Mouse (Mus musculus) hindbrain, embryonic 16.5 days (tissue): ENCODE results near the gene Etv2. TPM values are rescaled to one million over a fixed set of nuclear protein-coding genes. Genes with fewer than 3 reads are reported as not detected.
A peak's percentile ranks its signal among the peaks of the same experiment; 100 is the strongest.

ENCODE experiments used
- ATAC-seq: fragments of 200-750 bp; cut with Nextera tagmentation; 2 replicates; pipeline ENCODE4 v1.8.0; 2017; ENCODE audit warnings: moderate TSS enrichment, moderate library complexity
- H3K27ac ChIP-seq: fragments of 300-500 bp; sonication (generic); 2 replicates; pipeline ENCODE4 v1.5.1; 2014; ENCODE audit warnings: low read depth, mild to moderate bottlenecking, control low read depth, low read length, moderate library complexity
- H3K27me3 ChIP-seq: fragments of 300-500 bp; sonication (generic); replicated peaks from 2 replicates; pipeline ENCODE4 v1.6.1; 2014; ENCODE audit warnings: low read length; ENCODE audit not compliant: control insufficient read depth, insufficient read depth
- H3K36me3 ChIP-seq: fragments of 300-500 bp; sonication (generic); 2 replicates; pipeline ENCODE4 v1.6.1; 2014; ENCODE audit warnings: mild to moderate bottlenecking, low read length, moderate library complexity, mixed read lengths; ENCODE audit not compliant: control insufficient read depth, insufficient read depth
- H3K4me1 ChIP-seq: fragments of 300-500 bp; sonication (generic); 2 replicates; pipeline ENCODE4 v1.6.1; 2014; ENCODE audit warnings: low read depth, low read length; ENCODE audit not compliant: control insufficient read depth, insufficient read depth
- H3K4me2 ChIP-seq: fragments of 300-500 bp; sonication (generic); 2 replicates; pipeline ENCODE4 v1.6.1; 2014; ENCODE audit warnings: mild to moderate bottlenecking, low read length, control low read depth, moderate library complexity
- H3K4me3 ChIP-seq: fragments of 300-500 bp; sonication (generic); 2 replicates; pipeline ENCODE4 v1.5.1; 2014; ENCODE audit warnings: mild to moderate bottlenecking, low read length, control low read depth, moderate library complexity
- H3K9ac ChIP-seq: fragments of 300-500 bp; sonication (generic); 2 replicates; pipeline ENCODE4 v1.6.1; 2014; ENCODE audit warnings: low read depth, mild to moderate bottlenecking, control low read depth, low read length, moderate library complexity
- H3K9me3 ChIP-seq: fragments of 300-500 bp; sonication (generic); 2 replicates; pipeline ENCODE4 v1.6.1; 2014; ENCODE audit warnings: mild to moderate bottlenecking, low read length, moderate library complexity; ENCODE audit not compliant: control insufficient read depth
- WGBS: fragments of 180-500 bp; shearing (Covaris S2); extraction: QIAGEN DNeasy Blood & Tissue Kit; methylation state at CpG from one replicate; pipeline ENCODE4 v1.1.7; 2014; 5-methylcytosine and 5-hydroxymethylcytosine counted together
- polyA plus RNA-seq: library from polyadenylated mRNA; unstranded; fragments of >200 nt; fragmentation: Nextera tagmentation; extraction: Ambion mirVana; gene quantifications from 2 replicates; pipeline ENCODE4 v1.2.1, GENCODE M21; 2015

Gene Etv2
- not detected in 2 replicates for polyA plus RNA-seq

DNA sequence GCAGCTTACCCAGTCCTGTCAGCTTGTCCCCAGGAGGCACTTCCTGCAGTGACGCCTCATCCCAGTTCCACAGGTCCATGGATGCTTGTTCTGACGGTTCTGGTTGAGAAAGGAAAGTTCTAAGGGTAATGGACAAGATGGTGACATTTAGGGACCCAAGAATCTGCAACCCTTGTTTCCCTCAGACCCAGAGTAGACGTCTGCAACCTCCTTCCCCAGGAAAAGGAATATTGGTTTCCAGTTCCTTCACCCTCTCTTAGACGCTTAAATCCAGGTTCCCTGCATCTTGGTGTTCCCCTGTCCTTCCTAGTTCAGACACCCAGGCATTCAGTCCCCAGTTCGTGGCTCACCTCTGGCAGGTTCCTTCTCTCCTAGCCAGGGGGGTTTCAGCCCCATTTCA, at the start of gene Etv2:
Etv2 (minus strand) TSS at position 101 of the 400 bp plus-strand sequence.
- no peak for ATAC-seq
- WGBS, result 1% methylated on average over 5 of the region's 5 CpGs
- Histone ChIP-seq H3K27me3 (peaks cover 45% of the 10 kb centered on the region), H3K9ac (no peak within 1 kb of the TSS), H3K4me1 (peaks cover 3% of the 10 kb centered on the region; the same call in 1 of the 2 replicates), H3K4me3 (no peak within 1 kb of the TSS), H3K36me3 (peaks cover 7% of the 10 kb centered on the region), H3K9me3 (no peaks in the 10 kb centered on the region), H3K27ac (no peak within 1 kb of the TSS), H3K4me2 (peak within 1 kb of the TSS; percentile 18; the same call in 1 of the 2 replicates)

DNA sequence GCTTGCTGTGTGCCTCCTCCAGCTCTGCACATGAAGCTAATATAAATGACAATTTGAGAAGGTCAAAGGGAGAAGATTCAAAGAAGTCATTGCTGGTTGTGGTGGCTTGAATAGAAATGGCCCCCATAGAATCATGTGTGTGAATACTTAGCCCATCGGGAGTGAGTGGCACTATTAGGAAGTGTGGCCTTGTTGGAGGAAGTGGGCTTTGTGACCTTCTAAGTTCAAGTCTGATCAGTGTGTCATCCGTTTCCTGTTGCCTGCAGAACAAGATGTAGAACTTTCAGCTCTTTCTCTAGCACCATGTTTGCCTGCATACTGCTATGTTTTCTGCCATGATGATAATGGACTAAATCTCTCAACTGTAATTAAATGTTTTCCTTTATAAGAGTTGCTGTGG, 47.8 kb upstream of the Etv2 start:
- H3K27ac ChIP-seq, result no peak overlapping the region
- peaks cover 7% of the 10 kb centered on the region for H3K27me3 ChIP-seq
- no peak overlapping the region for H3K9ac ChIP-seq
- H3K36me3 ChIP-seq, result no peaks in the 10 kb centered on the region
- no peak overlapping the region for H3K4me2 ChIP-seq
- no peak overlapping the region for H3K4me3 ChIP-seq
- 85% methylated on average over 2 of the region's 2 CpGs for WGBS
- no peaks in the 10 kb centered on the region; the same call in 1 of the 2 replicates for H3K4me1 ChIP-seq
- H3K9me3 ChIP-seq, result no peaks in the 10 kb centered on the region
- no peak for ATAC-seq

DNA sequence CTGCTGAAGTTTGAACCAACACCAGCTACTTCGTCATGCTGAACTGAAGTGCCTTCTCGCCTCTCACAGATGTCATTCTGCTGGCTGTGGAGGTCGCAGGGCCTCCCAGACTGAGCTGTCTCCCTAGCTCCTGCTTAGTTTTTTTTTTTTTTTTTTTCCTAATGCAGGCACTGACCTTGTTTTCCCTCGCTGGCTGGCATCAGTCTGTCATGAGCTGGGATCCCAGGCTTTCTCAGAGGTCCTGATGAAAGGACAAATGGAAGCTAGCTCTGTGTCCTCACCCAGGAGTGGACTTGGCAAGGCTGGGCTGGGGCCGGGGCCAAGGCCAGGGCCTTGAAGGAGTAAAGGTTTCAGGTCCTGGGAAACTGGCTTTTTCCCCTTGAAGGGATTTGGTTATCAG, 46.2 kb upstream of the Etv2 start:
- ATAC-seq, result no peak
- WGBS, result 64% methylated on average over 5 of the region's 5 CpGs
- H3K9ac ChIP-seq, result no peak overlapping the region
- no peaks in the 10 kb centered on the region for H3K9me3 ChIP-seq
- no peak overlapping the region for H3K4me2 ChIP-seq
- H3K36me3 ChIP-seq, result no peaks in the 10 kb centered on the region
- H3K27me3 ChIP-seq, result no peaks in the 10 kb centered on the region; the same call in 1 of the 2 replicates
- no peak overlapping the region for H3K4me3 ChIP-seq
- no peaks in the 10 kb centered on the region for H3K4me1 ChIP-seq
- no peak overlapping the region for H3K27ac ChIP-seq

DNA sequence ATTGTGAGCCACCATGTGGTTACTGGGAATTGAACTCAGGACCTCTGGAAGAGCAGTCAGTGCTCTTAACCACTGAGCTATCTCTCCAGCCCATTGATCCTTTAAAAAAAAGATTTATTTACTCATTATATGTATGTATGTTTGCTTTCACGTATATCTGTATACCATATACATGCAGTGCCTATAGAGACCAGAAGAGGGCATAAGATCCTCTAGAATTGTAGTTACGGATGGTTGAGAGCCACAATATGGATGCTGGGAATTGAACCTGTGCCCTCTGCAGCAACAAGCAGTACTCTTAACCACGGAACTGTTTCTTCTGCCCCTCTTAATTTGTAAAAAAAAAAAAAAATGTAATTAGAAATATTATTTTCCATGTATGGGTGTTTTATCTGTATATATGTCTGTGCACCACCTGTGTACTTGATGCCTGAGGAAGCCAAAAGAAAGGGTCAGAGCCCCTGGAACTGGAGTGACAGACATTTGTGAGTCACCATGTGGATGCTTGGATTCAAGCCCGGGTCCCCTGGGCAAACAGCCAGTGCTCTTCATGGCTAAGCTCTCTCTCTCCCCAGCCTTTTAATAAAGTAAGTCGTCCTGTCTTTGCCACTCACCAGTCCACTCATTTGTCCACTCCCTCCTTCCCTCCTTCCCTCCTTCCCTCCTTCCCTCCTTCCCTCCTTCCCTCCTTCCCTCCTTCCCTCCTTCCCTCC, 42.8 kb upstream of the Etv2 start:
- no peaks in the 10 kb centered on the region for H3K36me3 ChIP-seq
- no peaks in the 10 kb centered on the region; the same call in 1 of the 2 replicates for H3K27me3 ChIP-seq
- H3K9me3 ChIP-seq, result no peaks in the 10 kb centered on the region
- WGBS, result 57% methylated on average over 5 of the region's 5 CpGs
- no peak overlapping the region for H3K27ac ChIP-seq
- no peak overlapping the region for H3K9ac ChIP-seq
- no peaks in the 10 kb centered on the region for H3K4me1 ChIP-seq
- no peak for ATAC-seq
- no peak overlapping the region for H3K4me2 ChIP-seq
- H3K4me3 ChIP-seq, result no peak overlapping the region

DNA sequence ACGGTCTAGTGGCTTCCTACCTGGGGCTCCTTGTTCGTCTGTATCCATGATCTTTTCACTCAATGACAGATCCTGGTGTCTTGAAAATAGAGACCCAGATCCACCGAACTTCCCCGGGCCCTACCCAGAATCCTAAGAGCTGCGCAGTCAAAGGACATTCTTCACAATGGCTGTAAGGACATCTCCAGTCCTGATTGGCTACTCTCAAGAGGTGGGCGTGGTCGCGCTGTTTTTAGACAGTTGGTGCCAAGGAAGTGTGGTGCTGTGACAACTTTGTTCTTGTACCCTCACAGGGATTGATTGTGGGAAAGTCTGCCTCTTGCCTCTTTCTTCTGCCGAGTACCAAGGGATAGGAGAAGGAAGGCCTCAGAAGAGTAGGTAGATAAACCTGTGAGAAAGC, 35.8 kb upstream of the Etv2 start, which contains the start of gene Pmis2:
Pmis2 (minus strand) TSS at position 126 of the 400 bp plus-strand sequence.
- Histone ChIP-seq H3K4me2 (no peak within 1 kb of the TSS), H3K36me3 (no peaks in the 10 kb centered on the region), H3K4me1 (no peaks in the 10 kb centered on the region), H3K27ac (no peak within 1 kb of the TSS), H3K9ac (no peak within 1 kb of the TSS), H3K9me3 (no peaks in the 10 kb centered on the region), H3K27me3 (no peaks in the 10 kb centered on the region; the same call in 1 of the 2 replicates), H3K4me3 (no peak within 1 kb of the TSS)
- no peak for ATAC-seq
- 68% methylated on average over 9 of the region's 9 CpGs for WGBS

DNA sequence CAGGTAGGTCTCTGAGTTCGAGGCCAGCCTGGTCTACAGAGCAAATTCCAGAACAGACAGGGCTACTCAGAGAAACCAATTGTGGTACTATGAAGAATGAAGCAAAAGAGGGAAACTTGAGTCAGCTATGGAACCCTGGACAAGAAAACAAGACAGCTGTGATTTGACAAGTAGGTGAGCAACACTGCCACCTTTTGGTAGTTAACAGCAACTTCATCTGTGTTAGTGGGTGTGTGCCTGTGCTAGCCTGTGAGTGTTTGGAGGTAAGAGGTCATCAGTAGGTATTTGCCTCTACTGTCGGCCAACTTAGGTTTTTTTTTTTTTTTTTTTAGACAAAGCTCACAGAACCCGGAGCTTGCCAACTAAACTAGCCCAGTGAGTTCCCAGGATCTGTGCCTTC, 33.6 kb upstream of the Etv2 start:
- H3K9ac ChIP-seq, result no peak overlapping the region
- H3K4me3 ChIP-seq, result no peak overlapping the region
- H3K27ac ChIP-seq, result no peak overlapping the region
- H3K27me3 ChIP-seq, result no peaks in the 10 kb centered on the region; the same call in 1 of the 2 replicates
- H3K4me2 ChIP-seq, result no peak overlapping the region
- no peaks in the 10 kb centered on the region for H3K9me3 ChIP-seq
- ATAC-seq, result no peak
- no peaks in the 10 kb centered on the region for H3K36me3 ChIP-seq
- H3K4me1 ChIP-seq, result peaks cover 9% of the 10 kb centered on the region
- WGBS, result 37% methylated on average over 3 of the region's 3 CpGs

DNA sequence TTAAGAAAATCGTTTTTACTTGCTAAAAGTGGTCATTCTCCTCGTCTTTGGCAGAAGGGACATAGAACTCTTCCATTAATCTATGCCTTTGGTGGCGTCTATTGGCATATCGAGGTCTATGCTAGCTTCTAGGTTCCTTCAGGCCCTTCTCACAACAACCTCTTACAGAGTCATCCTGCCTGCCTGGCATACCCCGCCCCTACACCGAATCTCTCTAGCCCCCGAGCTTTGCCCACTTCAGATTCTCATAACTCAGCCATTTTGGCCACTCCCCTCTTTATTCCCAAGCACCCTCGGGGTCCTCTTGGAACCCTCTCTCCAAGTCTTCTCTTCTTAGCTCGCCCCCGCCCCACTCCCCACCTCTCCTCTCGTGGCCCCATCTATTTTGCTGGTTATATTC, 29.7 kb upstream of the Etv2 start:
- peaks cover 10% of the 10 kb centered on the region for H3K4me1 ChIP-seq
- peak overlapping the region; percentile 93 for H3K4me2 ChIP-seq
- WGBS, result 3% methylated on average over 11 of the region's 11 CpGs
- peak overlapping the region; percentile 72 for H3K4me3 ChIP-seq
- no peaks in the 10 kb centered on the region for H3K9me3 ChIP-seq
- peak; percentile 73 for ATAC-seq
- H3K36me3 ChIP-seq, result 0 out of 2 replicates have a peak, but pooled peaks cover 3% of the 10 kb centered on the region
- peak overlapping the region; percentile 84 for H3K27ac ChIP-seq
- H3K9ac ChIP-seq, result peak overlapping the region; percentile 75
- no peaks in the 10 kb centered on the region for H3K27me3 ChIP-seq

DNA sequence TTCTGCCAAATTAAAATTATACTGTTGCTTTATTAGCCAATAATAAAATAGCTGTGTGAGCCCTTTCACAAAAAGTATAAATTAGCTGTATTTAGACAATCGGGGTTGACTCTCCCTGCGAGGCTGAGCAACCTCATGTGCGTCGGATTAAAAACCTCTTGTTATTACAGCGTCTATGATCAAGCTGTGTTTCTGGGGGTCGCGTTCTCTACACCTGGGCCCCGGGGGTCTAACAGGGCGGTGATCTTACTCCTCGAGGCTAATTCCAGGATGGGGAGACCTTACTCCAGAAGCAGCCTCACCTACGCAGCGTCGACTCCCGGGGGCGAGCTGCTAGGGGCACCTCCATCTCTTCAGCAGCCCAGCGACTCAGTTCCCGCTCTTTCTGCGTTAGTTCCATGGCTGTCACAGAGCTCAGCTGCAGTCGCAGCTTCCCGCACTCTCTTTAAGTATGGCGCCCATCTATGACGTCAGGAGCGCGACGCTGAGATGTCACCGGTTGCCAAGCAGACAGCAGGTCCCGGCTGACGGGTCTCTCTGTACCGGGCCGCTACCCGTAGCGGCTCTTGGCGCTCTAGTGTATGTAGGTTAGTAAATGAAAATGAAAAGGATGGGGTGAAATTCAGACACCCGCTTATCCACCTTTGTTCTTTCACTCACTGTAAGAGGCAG, 29.0 kb upstream of the Etv2 start, which contains the start of gene Haus5:
Haus5 (minus strand) TSS at position 466 of the 672 bp plus-strand sequence.
- WGBS, result under 1% methylated on average over 34 of the region's 34 CpGs

More for the DNA sequence above, 29.0 kb upstream of the Etv2 start, which contains the start of gene Haus5:
- Histone ChIP-seq H3K4me2 (peak within 1 kb of the TSS; percentile 93), H3K36me3 (peaks cover 7% of the 10 kb centered on the region; the same call in 1 of the 2 replicates), H3K27me3 (no peaks in the 10 kb centered on the region), H3K4me3 (peak within 1 kb of the TSS; percentile 72), H3K27ac (peak within 1 kb of the TSS; percentile 84), H3K9me3 (no peaks in the 10 kb centered on the region), H3K9ac (peak within 1 kb of the TSS; percentile 75), H3K4me1 (peaks cover 10% of the 10 kb centered on the region)
- peak; percentile 96 for ATAC-seq
